Mouse (Mus musculus) lung, embryonic 16.5 days (tissue): ENCODE data around the gene Saa3. TPM values are rescaled to one million over a fixed set of nuclear protein-coding genes. Genes with fewer than 3 reads are reported as not detected.

ENCODE experiments used
- polyA plus RNA-seq: library from polyadenylated mRNA; unstranded; fragments of >200 nt; fragmentation: Nextera tagmentation; extraction: Ambion mirVana; gene quantifications from 2 replicates; pipeline ENCODE4 v1.2.1, GENCODE M21; 2015

Gene Saa3
- polyA plus RNA-seq, 1 experiment from 2014 or later, result 0.43 TPM

Other genes starting within 250 kb of the Saa3 start
- 13.3 and 14.4 TPM in 2 replicates for gene Sergef, start 75.9 kb downstream of the Saa3 start, polyA plus RNA-seq
- gene Tph1, start 43.2 kb downstream of the Saa3 start, polyA plus RNA-seq, result 0.18 and 0.57 TPM in 2 replicates
- 29.4 and 29.8 TPM in 2 replicates for gene Saal1, start 5.0 kb downstream of the Saa3 start, polyA plus RNA-seq
- 0.16 TPM in 1 of 2 replicates, not detected in the other for gene Saa4, start 16.9 kb upstream of the Saa3 start, polyA plus RNA-seq
- gene Saa1, start 27.3 kb upstream of the Saa3 start, polyA plus RNA-seq, result 0.55 TPM in 1 of 2 replicates, not detected in the other
- gene Saa2, start 36.1 kb upstream of the Saa3 start, polyA plus RNA-seq, result not detected in 2 replicates
- gene Hps5, start 80.4 kb upstream of the Saa3 start, polyA plus RNA-seq, result 21.4 and 23.5 TPM in 2 replicates
- 40.6 and 41.7 TPM in 2 replicates for gene Gtf2h1, start 80.4 kb upstream of the Saa3 start, polyA plus RNA-seq
- 1,668 and 1,763 TPM in 2 replicates for gene Ldha, start 125.8 kb upstream of the Saa3 start, polyA plus RNA-seq
- 0.14 and 0.67 TPM in 2 replicates for gene Ldhc, start 145.5 kb upstream of the Saa3 start, polyA plus RNA-seq
- 153 and 165 TPM in 2 replicates for gene Tsg101, start 204.3 kb upstream of the Saa3 start, polyA plus RNA-seq
- gene Uevld, start 242.8 kb upstream of the Saa3 start, polyA plus RNA-seq, result 15.0 and 16.6 TPM in 2 replicates